Mouse (Mus musculus): ENCODE results near the gene Eif3i. TPM values are rescaled to one million over a fixed set of nuclear protein-coding genes. Genes with fewer than 3 reads are reported as not detected.

Gene Eif3i
- 100 to 1,000 TPM; 194 to 246 TPM for polyA plus RNA-seq (2017; shearing (Covaris generic))

GRCm38 (mm10) chr4:129600233-129601158 lies at the start of gene Eif3i, which contains the start of gene Tmem234:
Gene Eif3i, minus strand, starts transcription at chr4:129600648.
Gene Tmem234, plus strand, starts transcription at chr4:129600668.

GRCm38 (mm10) chr4:129640638-129641467 lies 40.4 kb upstream of the Eif3i start, which contains the start of gene Txlna:
Gene Txlna, minus strand, starts transcription at chr4:129641065.

GRCm38 (mm10) chr4:129623681-129624091 lies 23.2 kb upstream of the Eif3i start, which contains the start of gene Ccdc28b:
Gene Ccdc28b, minus strand, starts transcription at chr4:129623947.

GRCm38 (mm10) chr4:129618786-129619691 lies 18.6 kb upstream of the Eif3i start, which contains the start of gene Iqcc:
Gene Iqcc, minus strand, starts transcription at chr4:129619099.

GRCm38 (mm10) chr4:129614093-129614492 lies 13.6 kb upstream of the Eif3i start, which contains the start of gene Dcdc2b:
Gene Dcdc2b, minus strand, starts transcription at chr4:129614257.

GRCm38 (mm10) chr4:129578466-129578865 lies 22.0 kb downstream of the Eif3i start, which contains the start of gene Fam167b:
Gene Fam167b, minus strand, starts transcription at chr4:129578549.

GRCm38 (mm10) chr4:129573430-129573829 lies 27.0 kb downstream of the Eif3i start, which contains the start of gene Lck:
Gene Lck, minus strand, starts transcription at chr4:129573641.

GRCm38 (mm10) chr4:129542592-129543141 lies 57.8 kb downstream of the Eif3i start, which contains the start of gene Hdac1:
Gene Hdac1, minus strand, starts transcription at chr4:129542713.

Other genes with a start within 250 kb of the Eif3i start
- gene Zbtb8a, start 222.5 kb downstream of the Eif3i start, polyA plus RNA-seq (2017; shearing (Covaris generic)) = 10 to 100 TPM in 1 of 2 experiments, 1 to 10 TPM in 1; 9.3 to 10.8 TPM
- under 1 TPM in 1 of 2 experiments, not detected in 1; 0.05 TPM for gene Zbtb8b, start 159.8 kb downstream of the Eif3i start, polyA plus RNA-seq (2017; shearing (Covaris generic))
- gene Bsdc1, start 139.1 kb downstream of the Eif3i start, polyA plus RNA-seq (2017; shearing (Covaris generic)) = 10 to 100 TPM; 26.0 to 29.6 TPM
- not detected for gene Tssk3, start 109.6 kb downstream of the Eif3i start, polyA plus RNA-seq (2017; shearing (Covaris generic))
- gene Fam229a, start 109.5 kb downstream of the Eif3i start, polyA plus RNA-seq (2017; shearing (Covaris generic)) = not detected
- 10 to 100 TPM; 49.7 to 61.2 TPM for gene Marcksl1, start 87.1 kb downstream of the Eif3i start, polyA plus RNA-seq (2017; shearing (Covaris generic))
- 100 to 1,000 TPM; 282 to 317 TPM for gene Hdac1, start 57.9 kb downstream of the Eif3i start, polyA plus RNA-seq (2017; shearing (Covaris generic))
- 1,000 to 10,000 TPM; 1,347 to 1,373 TPM for gene Lck, start 27.0 kb downstream of the Eif3i start, polyA plus RNA-seq (2017; shearing (Covaris generic))
- under 1 TPM in 1 of 2 experiments, not detected in 1; 0.47 TPM for gene Fam167b, start 22.1 kb downstream of the Eif3i start, polyA plus RNA-seq (2017; shearing (Covaris generic))
- gene Tmem234, start within 50 bp of the Eif3i start, polyA plus RNA-seq (2017; shearing (Covaris generic)) = 100 to 1,000 TPM; 215 to 273 TPM
- 1 to 10 TPM; 4.6 to 7.9 TPM for gene Dcdc2b, start 13.6 kb upstream of the Eif3i start, polyA plus RNA-seq (2017; shearing (Covaris generic))
- gene Iqcc, start 18.5 kb upstream of the Eif3i start, polyA plus RNA-seq (2017; shearing (Covaris generic)) = 10 to 100 TPM; 26.3 to 35.0 TPM
- gene Ccdc28b, start 23.3 kb upstream of the Eif3i start, polyA plus RNA-seq (2017; shearing (Covaris generic)) = 10 to 100 TPM; 29.9 to 68.8 TPM
- 10 to 100 TPM; 60.1 to 66.5 TPM for gene Txlna, start 40.4 kb upstream of the Eif3i start, polyA plus RNA-seq (2017; shearing (Covaris generic))
- 10 to 100 TPM; 14.3 to 20.6 TPM for gene Kpna6, start 72.1 kb upstream of the Eif3i start, polyA plus RNA-seq (2017; shearing (Covaris generic))
- 10 to 100 TPM; 24.1 to 26.0 TPM for gene Tmem39b, start 96.2 kb upstream of the Eif3i start, polyA plus RNA-seq (2017; shearing (Covaris generic))
- 100 to 1,000 TPM; 139 to 167 TPM for gene Khdrbs1, start 141.7 kb upstream of the Eif3i start, polyA plus RNA-seq (2017; shearing (Covaris generic))
- gene Ptp4a2, start 210.6 kb upstream of the Eif3i start, polyA plus RNA-seq (2017; shearing (Covaris generic)) = 100 to 1,000 TPM; 488 to 498 TPM

Data from activated CD4-positive, CD25-positive, alpha-beta regulatory T cell (primary cell).